Mouse (Mus musculus) myocyte (in vitro differentiated cells): Measurements from ENCODE around the gene Mmp9. TPM values are rescaled to one million over a fixed set of nuclear protein-coding genes. Genes with fewer than 3 reads are reported as not detected.

Experiments used
- H3K27me3 ChIP-seq: one replicate; pipeline ENCODE4 v1.6.1; 2011; ENCODE audit not compliant: control insufficient read depth, insufficient read depth, insufficient read length
- H3K36me3 ChIP-seq: one replicate; pipeline ENCODE4 v1.6.1; 2011; ENCODE audit not compliant: control insufficient read depth, insufficient read depth
- H3K4me2 ChIP-seq: one replicate; pipeline ENCODE4 v1.6.1; 2011; ENCODE audit warnings: low read depth, control low read depth
- H3K4me3 ChIP-seq: one replicate; pipeline ENCODE4 v1.5.1; 2011; ENCODE audit warnings: mild to moderate bottlenecking, control low read depth, moderate library complexity
- H3K79me2 ChIP-seq: one replicate; pipeline ENCODE4 v1.6.1; 2011; ENCODE audit not compliant: control insufficient read depth, insufficient read depth
- H3ac ChIP-seq: one replicate; pipeline ENCODE4 v1.6.1; 2011; ENCODE audit not compliant: control insufficient read depth, insufficient read length
- CEBPB ChIP-seq: IDR thresholded peaks from 2 replicates; pipeline ENCODE4 v1.6.1; 2011; ENCODE audit warnings: mild to moderate bottlenecking, moderate library complexity; ENCODE audit not compliant: poor library complexity, insufficient read depth, severe bottlenecking
- E2F4 ChIP-seq: IDR thresholded peaks from one replicate; pipeline ENCODE4 v1.6.1; 2011; ENCODE audit warnings: mild to moderate bottlenecking, control low read depth, moderate library complexity; ENCODE audit not compliant: insufficient read depth
- MAX ChIP-seq: IDR thresholded peaks from one replicate; pipeline ENCODE4 v1.6.1; 2011; ENCODE audit warnings: low read depth, mild to moderate bottlenecking, control low read depth
- MYOD1 ChIP-seq, 3 experiments: IDR thresholded peaks; one replicate each; pipeline ENCODE4 v1.6.1; 2011; ENCODE audit warnings: control low read depth in 2 of 3, low read depth in 2 of 3, mild to moderate bottlenecking in 2 of 3, moderate library complexity in 1 of 3; ENCODE audit not compliant: insufficient read length in 2 of 3, control insufficient read depth in 1 of 3
- MYOG ChIP-seq, 3 experiments: IDR thresholded peaks; one replicate each; pipeline ENCODE4 v1.6.1; 2011; ENCODE audit warnings: control low read depth in 2 of 3, low read depth in 2 of 3, mild to moderate bottlenecking in 2 of 3; ENCODE audit not compliant: insufficient read length in 2 of 3, control insufficient read depth in 1 of 3, insufficient read depth in 1 of 3
- POLR2A ChIP-seq: IDR thresholded peaks from one replicate; pipeline ENCODE4 v1.6.1; 2011; ENCODE audit warnings: low read depth, mild to moderate bottlenecking, control low read depth, moderate library complexity; ENCODE audit not compliant: insufficient read length
- POLR2AphosphoS2 ChIP-seq: IDR thresholded peaks from one replicate; pipeline ENCODE4 v1.6.1; 2011; ENCODE audit warnings: low read depth, control low read depth; ENCODE audit not compliant: insufficient read length
- REST ChIP-seq: IDR thresholded peaks from one replicate; pipeline ENCODE4 v1.6.1; 2011; ENCODE audit warnings: mild to moderate bottlenecking, control low read depth, moderate library complexity; ENCODE audit not compliant: insufficient read depth, insufficient read length
- SRF ChIP-seq: IDR thresholded peaks from one replicate; pipeline ENCODE4 v1.6.1; 2011; ENCODE audit warnings: low read depth; ENCODE audit not compliant: control insufficient read depth, insufficient read length
- TCF12 ChIP-seq: IDR thresholded peaks from one replicate; pipeline ENCODE4 v1.6.1; 2011; ENCODE audit warnings: mild to moderate bottlenecking, control low read depth; ENCODE audit not compliant: poor library complexity, insufficient read depth, severe bottlenecking
- TCF3 ChIP-seq: IDR thresholded peaks from one replicate; pipeline ENCODE4 v1.6.1; 2011; ENCODE audit warnings: low read depth, control low read depth; ENCODE audit not compliant: insufficient read length
- USF1 ChIP-seq: IDR thresholded peaks from one replicate; pipeline ENCODE4 v1.6.1; 2011; ENCODE audit warnings: low read depth, mild to moderate bottlenecking, control low read depth, moderate library complexity
- polyA plus RNA-seq: library from polyadenylated mRNA; unstranded; fragments of >200 nt; fragmentation: generic; extraction: Trizol; gene quantifications from one replicate; pipeline ENCODE4 v1.2.1, GENCODE M21; 2012; ENCODE audit warnings: missing spikeins

Mmp9 gene
- polyA plus RNA-seq, 1 experiment, result 1.7 TPM

DNA sequence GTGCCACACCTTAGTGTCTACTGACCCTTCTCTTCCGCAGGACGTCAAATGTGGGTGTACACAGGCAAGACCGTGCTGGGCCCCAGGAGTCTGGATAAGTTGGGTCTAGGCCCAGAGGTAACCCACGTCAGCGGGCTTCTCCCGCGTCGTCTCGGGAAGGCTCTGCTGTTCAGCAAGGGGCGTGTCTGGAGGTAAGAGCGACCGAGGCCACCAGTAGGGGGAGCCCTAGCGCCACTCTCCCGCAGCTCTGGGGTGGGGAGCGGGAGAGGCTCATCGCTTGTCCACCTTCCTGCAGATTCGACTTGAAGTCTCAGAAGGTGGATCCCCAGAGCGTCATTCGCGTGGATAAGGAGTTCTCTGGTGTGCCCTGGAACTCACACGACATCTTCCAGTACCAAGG, 12.6 kb downstream of the Mmp9 start:
- Histone ChIP-seq H3ac (no peak overlapping the region), H3K36me3 (no peaks in the 10 kb centered on the region), H3K79me2 (no peaks in the 10 kb centered on the region), H3K4me3 (no peak overlapping the region), H3K27me3 (peaks cover 21% of the 10 kb centered on the region), H3K4me2 (no peak overlapping the region)
- TF ChIP-seq MYOG (IDR thresholded peaks at IDR 0.05; ENCODE audit: control insufficient read depth in 1 of 3, insufficient read depth in 1 of 3, insufficient read length in 2 of 3, low read depth in 2 of 3) (no peak), POLR2A (no peak), CEBPB (no peak), MAX (no peak)

DNA sequence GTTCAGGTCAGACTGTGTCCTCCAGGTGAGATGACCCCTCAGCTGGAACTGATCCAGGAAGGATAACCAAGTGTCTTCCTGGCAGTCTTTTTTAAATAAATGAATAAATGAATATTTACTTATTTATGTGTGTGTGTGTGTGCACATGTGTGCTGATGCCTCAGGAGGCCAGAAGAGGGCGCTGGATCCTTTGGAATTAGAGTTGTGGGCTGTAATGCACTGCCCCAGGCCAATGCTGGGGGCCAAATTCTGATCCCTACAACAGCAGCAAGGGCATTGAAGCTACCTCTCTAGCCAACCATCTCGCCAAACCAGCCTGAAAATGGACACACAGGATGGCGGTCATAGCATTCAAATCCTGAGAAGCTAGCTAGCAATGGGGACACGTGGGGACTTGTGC, 15.1 kb downstream of the Mmp9 start:
- Histone ChIP-seq H3K4me2 (no peak overlapping the region), H3ac (no peak overlapping the region), H3K4me3 (no peak overlapping the region), H3K79me2 (no peaks in the 10 kb centered on the region), H3K27me3 (no peaks in the 10 kb centered on the region), H3K36me3 (no peaks in the 10 kb centered on the region)
- TF ChIP-seq MYOD1 (IDR thresholded peaks at IDR 0.05; ENCODE audit: control insufficient read depth in 1 of 3, insufficient read length in 2 of 3, low read depth in 2 of 3) (no peak), MAX (no peak), MYOG (IDR thresholded peaks at IDR 0.05; ENCODE audit: control insufficient read depth in 1 of 3, insufficient read depth in 1 of 3, insufficient read length in 2 of 3, low read depth in 2 of 3) (no peak), POLR2AphosphoS2 (no peak), TCF12 (no peak), POLR2A (no peak), REST (no peak), E2F4 (no peak), CEBPB (no peak), USF1 (no peak), TCF3 (no peak), SRF (no peak)

DNA sequence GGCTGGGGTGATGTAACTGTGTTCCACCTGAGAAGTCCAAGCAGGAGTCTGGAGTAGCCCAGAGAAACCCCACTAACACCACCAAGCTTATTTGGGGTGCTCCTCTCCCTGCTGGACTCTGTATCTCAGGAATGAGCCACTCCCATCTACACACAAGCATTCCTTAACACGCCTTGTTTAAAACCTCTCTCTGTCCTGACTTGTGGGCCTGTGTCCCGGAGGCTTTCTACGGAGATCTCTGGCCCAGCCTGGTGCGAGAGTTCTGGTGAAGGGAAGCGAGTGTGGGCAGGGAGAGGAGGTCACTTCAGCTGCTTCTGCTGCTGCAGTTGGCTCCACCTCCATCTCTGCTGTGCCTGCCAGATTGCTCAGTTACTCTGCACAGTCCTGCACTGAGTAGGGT, 15.6 kb downstream of the Mmp9 start:
- H3K27me3 ChIP-seq, result no peaks in the 10 kb centered on the region
- TF ChIP-seq POLR2AphosphoS2 (no peak), MAX (no peak), REST (no peak), MYOD1 (IDR thresholded peaks at IDR 0.05; ENCODE audit: control insufficient read depth in 1 of 3, insufficient read length in 2 of 3, low read depth in 2 of 3) (no peak), CEBPB (no peak), MYOG (IDR thresholded peaks at IDR 0.05; ENCODE audit: control insufficient read depth in 1 of 3, insufficient read depth in 1 of 3, insufficient read length in 2 of 3, low read depth in 2 of 3) (no peak), E2F4 (no peak), SRF (no peak), TCF12 (no peak), POLR2A (no peak), TCF3 (no peak), USF1 (no peak)
- no peaks in the 10 kb centered on the region for H3K36me3 ChIP-seq
- H3K4me2 ChIP-seq, result no peak overlapping the region
- no peak overlapping the region for H3K4me3 ChIP-seq
- no peaks in the 10 kb centered on the region for H3K79me2 ChIP-seq
- no peak overlapping the region for H3ac ChIP-seq

DNA sequence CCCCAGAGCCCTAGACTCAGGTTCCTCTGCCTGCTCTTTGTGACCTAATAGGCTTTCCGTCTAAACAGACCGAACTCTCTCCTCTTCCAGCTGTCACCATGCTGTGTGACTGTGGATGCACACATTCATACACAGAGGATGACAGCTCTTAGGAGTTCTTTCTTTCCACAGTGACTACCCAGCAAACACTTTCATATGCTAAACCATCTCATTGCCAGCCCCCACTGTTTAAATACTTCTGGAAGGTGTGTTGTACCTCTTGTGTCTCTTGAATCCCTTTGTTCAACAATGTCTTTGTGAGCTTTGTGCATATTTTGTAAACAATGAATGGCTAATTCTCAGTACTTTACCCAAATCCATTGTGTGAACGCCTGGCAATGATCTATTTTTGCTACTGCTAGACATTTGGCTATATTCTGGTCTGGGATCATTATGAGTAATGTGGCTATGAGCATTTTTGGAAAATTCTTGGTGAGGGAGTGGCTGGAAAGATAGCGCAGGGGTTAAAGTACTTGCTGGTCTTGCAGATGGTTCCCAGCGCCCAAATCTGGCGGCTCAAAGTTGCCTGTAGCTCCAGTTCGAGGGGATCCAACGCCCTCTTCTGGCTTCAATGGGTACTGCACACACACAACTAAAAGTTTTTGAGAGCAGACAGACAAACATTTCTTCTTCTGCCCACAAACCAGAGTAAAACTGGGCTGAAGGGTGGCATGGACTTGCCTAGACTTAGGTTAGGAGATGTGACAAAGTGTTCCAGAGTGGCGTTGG, 17.2 kb downstream of the Mmp9 start:
- TF ChIP-seq MAX (no peak), TCF12 (no peak), E2F4 (no peak), REST (no peak), POLR2AphosphoS2 (no peak), USF1 (no peak), POLR2A (no peak), SRF (no peak), MYOG (IDR thresholded peaks at IDR 0.05; ENCODE audit: control insufficient read depth in 1 of 3, insufficient read depth in 1 of 3, insufficient read length in 2 of 3, low read depth in 2 of 3) (no peak), MYOD1 (IDR thresholded peaks at IDR 0.05; ENCODE audit: control insufficient read depth in 1 of 3, insufficient read length in 2 of 3, low read depth in 2 of 3) (no peak), TCF3 (no peak), CEBPB (no peak)
- no peak overlapping the region for H3K4me3 ChIP-seq
- H3K27me3 ChIP-seq, result peaks cover under 1% of the 10 kb centered on the region
- H3ac ChIP-seq, result no peak overlapping the region
- no peak overlapping the region for H3K4me2 ChIP-seq
- H3K79me2 ChIP-seq, result no peaks in the 10 kb centered on the region
- no peaks in the 10 kb centered on the region for H3K36me3 ChIP-seq
